Mouse (Mus musculus): ENCODE measurements around the gene Defa23.
"Not testable (repeated sequence)": the region's sequence is repeated elsewhere in the genome, so short reads cannot be mapped to it uniquely, and the experiment has no call there.

Defa23 gene

DNA sequence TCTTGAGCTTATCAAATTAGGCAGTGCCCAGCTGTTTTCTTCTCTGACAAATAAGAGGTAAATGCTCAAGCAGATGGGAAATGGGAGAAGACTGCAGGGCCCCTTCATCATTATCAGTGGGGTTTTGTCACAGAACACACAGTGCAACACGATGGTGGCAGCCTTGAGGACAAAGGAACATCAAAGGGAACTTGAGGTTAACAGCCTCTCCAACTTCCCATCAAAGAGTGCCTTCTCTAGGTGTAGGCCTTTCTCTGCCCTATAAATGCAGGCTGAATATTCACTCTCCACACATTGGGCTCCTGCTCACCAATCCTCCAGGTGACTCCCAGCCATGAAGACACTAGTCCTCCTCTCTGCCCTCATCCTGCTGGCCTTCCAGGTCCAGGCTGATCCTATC lies at the start of gene Defa23:
Defa23 (plus strand) TSS at position 301 of the 400 bp plus-strand sequence.
- DNase-seq (ENCODE audit: extremely low read depth, low read depth, low spot score): not testable (repeated sequence)

DNA sequence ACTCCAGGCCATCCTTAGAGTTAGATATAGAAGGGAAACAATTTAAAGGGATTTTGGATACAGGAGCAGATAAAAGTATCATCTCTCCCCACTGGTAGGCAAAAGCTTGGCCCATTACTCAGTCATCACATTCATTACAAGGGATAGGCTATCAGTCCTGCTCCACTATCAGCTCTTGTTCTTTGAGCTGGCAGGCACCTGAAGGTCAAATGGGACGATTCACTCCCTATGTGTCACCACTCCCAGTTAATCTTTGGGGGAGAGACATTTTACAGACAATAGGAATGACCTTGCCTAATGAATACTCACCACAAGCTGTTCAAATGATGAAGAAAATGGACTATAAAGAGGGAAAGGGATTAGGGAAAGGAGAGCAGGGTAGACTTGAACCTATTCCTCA lies 48.0 kb upstream of the Defa23 start:
- no peak for DNase-seq (ENCODE audit: extremely low read depth, low read depth, low spot score)

DNA sequence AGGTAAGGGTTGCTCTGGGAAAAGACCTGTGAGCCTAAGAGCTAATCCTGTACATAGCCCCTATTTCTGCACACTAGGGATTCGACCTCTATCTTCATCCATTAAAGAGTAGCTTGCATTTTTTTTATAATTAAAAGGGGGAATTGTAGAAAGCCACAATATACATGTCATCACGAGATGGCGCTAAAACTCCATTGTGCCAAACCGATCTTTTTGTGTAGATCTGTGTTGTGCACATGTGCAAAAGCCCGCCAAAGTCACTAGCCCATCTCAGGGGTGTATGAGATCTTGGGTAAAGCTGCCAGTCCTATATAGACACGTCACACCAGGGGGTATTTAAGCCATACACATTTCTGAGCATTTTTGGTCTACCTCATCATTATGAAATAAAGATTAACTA lies 46.3 kb upstream of the Defa23 start:
- not testable (repeated sequence) for DNase-seq (ENCODE audit: extremely low read depth, low read depth, low spot score)

DNA sequence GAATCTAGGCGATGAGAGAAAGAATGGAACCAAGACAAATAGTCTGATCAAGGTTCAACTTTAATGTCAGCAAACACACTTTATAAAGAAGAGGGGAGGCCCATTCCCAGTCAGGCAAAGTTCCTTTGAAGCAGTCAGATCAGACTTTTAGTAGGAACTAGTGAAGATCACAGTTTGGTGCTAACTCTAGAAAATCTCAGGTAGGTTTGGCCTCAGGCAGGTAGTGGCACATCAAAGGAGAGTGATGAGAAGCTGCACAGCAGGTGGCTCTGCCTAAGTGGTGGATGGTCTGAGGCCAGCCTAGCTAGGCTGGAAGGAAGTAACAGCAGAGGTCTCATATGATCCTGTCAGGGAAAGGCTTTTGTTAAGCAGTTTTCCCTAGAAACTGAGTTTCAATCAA lies 44.3 kb upstream of the Defa23 start:
- not testable (repeated sequence) for DNase-seq (ENCODE audit: extremely low read depth, low read depth, low spot score)

DNA sequence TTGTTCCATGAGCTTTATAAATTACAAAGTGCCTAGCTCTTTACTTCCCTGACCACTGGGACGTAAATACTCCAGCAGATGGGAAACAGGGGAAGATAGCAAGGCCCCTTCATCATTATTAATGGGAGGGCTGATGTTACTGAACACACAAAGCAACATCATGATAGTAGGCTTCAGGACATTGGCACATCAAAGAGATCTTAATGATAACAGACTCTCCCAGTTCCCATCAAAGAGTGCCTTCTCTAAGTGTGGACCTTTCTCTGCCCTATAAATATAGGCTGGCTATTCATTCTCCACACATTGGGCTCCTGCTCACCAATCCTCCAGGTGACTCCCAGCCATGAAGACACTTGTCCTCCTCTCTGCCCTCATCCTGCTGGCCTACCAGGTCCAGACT lies 29.6 kb upstream of the Defa23 start, which contains the start of gene Defa21:
Defa21 (plus strand) TSS at position 301 of the 400 bp plus-strand sequence.
- not testable (repeated sequence) for DNase-seq (ENCODE audit: extremely low read depth, low read depth, low spot score)

DNA sequence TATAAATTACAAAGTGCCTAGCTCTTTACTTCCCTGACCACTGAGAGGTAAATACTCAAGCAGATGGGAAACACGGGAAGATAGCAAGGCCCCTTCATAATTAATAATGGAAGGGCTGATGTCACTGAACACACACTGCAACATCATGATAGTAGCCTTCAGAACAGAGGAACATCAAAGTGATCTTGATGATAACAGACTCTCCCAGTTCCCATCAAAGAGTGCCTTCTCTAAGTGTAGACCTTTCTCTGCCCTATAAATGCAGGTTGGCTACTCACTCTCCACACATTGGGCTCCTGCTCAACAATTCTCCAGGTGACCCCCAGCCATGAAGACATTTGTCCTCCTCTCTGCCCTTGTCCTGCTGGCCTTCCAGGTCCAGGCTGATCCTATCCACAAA lies 9.9 kb downstream of the Defa23 start, which contains the start of gene Defa35:
Defa35 (plus strand) TSS at position 301 of the 400 bp plus-strand sequence.
- not testable (repeated sequence) for DNase-seq (ENCODE audit: extremely low read depth, low read depth, low spot score)

DNA sequence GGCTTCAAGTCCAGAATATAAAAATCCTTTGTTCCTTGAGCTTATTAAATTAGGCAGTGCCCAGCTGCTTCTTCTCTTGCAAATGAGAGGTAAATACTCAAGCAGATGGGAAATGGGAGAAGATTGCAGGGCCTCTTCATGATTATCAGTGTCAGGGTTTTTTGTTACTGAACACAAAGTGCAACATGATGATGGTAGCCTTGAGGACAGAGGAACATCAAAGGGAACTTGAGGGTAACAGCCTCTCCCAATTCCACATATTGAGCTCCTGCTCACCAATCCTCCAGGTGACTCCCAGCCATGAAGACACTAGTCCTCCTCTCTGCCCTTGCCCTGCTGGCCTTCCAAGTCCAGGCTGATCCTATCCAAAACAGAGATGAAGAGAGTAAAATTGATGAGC lies 29.3 kb downstream of the Defa23 start, which contains the start of gene Defa25:
Defa25 (plus strand) TSS at position 301 of the 400 bp plus-strand sequence.
- DNase-seq (ENCODE audit: extremely low read depth, low read depth, low spot score): not testable (repeated sequence)

DNA sequence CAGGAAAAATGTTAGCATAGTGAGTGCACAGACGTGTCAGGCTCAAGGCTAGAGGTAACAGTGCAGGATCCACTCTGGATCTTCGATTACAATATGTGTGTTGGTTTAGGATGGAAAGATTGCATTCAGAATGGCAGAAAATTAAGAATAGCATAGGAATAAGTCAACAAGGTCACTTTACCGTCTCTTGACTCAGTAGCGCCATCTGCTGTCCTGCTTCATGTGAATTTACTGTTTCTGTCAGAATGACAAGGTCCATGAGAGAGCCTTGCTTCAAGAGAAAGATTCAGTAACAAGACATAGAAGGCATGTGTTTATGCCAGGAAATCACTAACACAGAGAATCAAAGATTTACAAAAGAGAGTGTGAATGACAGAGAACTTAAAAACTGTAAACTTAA lies 38.3 kb downstream of the Defa23 start:
- DNase-seq (ENCODE audit: extremely low read depth, low read depth, low spot score): no peak

DNA sequence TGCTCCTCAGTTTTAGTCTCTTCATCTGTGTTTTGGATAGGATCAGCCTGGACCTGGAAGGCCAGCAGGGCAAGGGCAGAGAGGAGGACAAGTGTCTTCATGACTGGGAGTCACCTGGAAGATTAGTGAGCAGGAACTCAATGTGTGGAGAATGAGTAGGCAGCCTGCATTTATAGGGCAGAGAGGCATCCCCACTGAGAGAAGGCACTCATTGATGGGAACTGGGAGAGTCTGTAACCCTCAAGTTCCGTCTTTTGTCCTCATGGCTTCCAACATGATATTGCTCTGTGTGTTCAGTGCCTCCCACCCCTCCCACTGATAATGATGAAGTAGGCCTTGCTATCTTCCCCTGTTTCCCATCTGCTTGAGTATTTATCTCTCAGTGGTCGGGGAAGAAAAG lies 41.1 kb downstream of the Defa23 start, which contains the start of gene Gm14851:
Gm14851 (minus strand) TSS at position 101 of the 400 bp plus-strand sequence.
- DNase-seq (ENCODE audit: extremely low read depth, low read depth, low spot score): not testable (repeated sequence)

Measured in fat pad, adult 2 months (tissue).